Mouse (Mus musculus): Measurements from ENCODE around the gene Gm5148. TPM values are rescaled to one million over a fixed set of nuclear protein-coding genes. Genes with fewer than 3 reads are reported as not detected.

Gene Gm5148
- 4.0 TPM for polyA plus RNA-seq (2014; fragmentation: Illumina TruSeq; extraction: RNeasy Lipid Tissue Mini Kit (QIAGEN cat#74804); ENCODE audit: low replicate concordance)

GRCm38 (mm10) chr3:37724171-37724804 lies at the start of gene Gm5148:
Gene Gm5148, minus strand, starts transcription at chr3:37724490.

Other genes with a start within 250 kb of the Gm5148 start
- gene Spry1, start 84.5 kb downstream of the Gm5148 start, polyA plus RNA-seq (2014; fragmentation: Illumina TruSeq; extraction: RNeasy Lipid Tissue Mini Kit (QIAGEN cat#74804); ENCODE audit: low replicate concordance): 8.7 TPM

Data from small intestine, adult 10 weeks (tissue).